Mouse (Mus musculus) spleen, adult 10 weeks (tissue): ENCODE results near the gene Ppp1r8. TPM values are rescaled to one million over a fixed set of nuclear protein-coding genes. Genes with fewer than 3 reads are reported as not detected.

Experiments
- polyA plus RNA-seq: library from polyadenylated mRNA; stranded (reverse); fragments of 350-450 nt; fragmentation: Illumina TruSeq; extraction: RNeasy Lipid Tissue Mini Kit (QIAGEN cat#74804); gene quantifications from one replicate; pipeline ENCODE4 v1.2.3, GENCODE M21; 2015; ENCODE audit warnings: low replicate concordance; ENCODE audit not compliant: insufficient read depth

Gene Ppp1r8
- 47.1 TPM for polyA plus RNA-seq

GRCm38 (mm10) chr4:132842970-132843704 is at the start of gene Ppp1r8:
TSS of gene Ppp1r8 (minus strand) at chr4:132843169.

GRCm38 (mm10) chr4:132884064-132884843 is 41.3 kb upstream of the Ppp1r8 start, which contains the start of gene Stx12:
TSS of gene Stx12 (minus strand) at chr4:132884509.

GRCm38 (mm10) chr4:132796196-132796886 is 46.6 kb downstream of the Ppp1r8 start, which contains the start of gene Themis2:
TSS of gene Themis2 (minus strand) at chr4:132796387.

Other genes starting within 250 kb of the Ppp1r8 start
- 47.3 TPM for gene Eya3, start 204.2 kb downstream of the Ppp1r8 start, polyA plus RNA-seq
- gene Xkr8, start 110.6 kb downstream of the Ppp1r8 start, polyA plus RNA-seq = 2.7 TPM
- gene Smpdl3b, start 85.9 kb downstream of the Ppp1r8 start, polyA plus RNA-seq = 1.1 TPM
- 24.6 TPM for gene Rpa2, start 74.8 kb downstream of the Ppp1r8 start, polyA plus RNA-seq
- 85.3 TPM for gene Themis2, start 46.8 kb downstream of the Ppp1r8 start, polyA plus RNA-seq
- gene Stx12, start 41.3 kb upstream of the Ppp1r8 start, polyA plus RNA-seq = 55.2 TPM
- gene Fam76a, start 79.4 kb upstream of the Ppp1r8 start, polyA plus RNA-seq = 28.6 TPM
- gene Fgr, start 130.9 kb upstream of the Ppp1r8 start, polyA plus RNA-seq = 59.3 TPM
- gene Ahdc1, start 168.1 kb upstream of the Ppp1r8 start, polyA plus RNA-seq = 5.2 TPM